Mouse (Mus musculus) myocyte (in vitro differentiated cells): Measurements from ENCODE around the gene Palm3. TPM values are rescaled to one million over a fixed set of nuclear protein-coding genes. Genes with fewer than 3 reads are reported as not detected.

Experiments used
- H3K27me3 ChIP-seq: one replicate; pipeline ENCODE4 v1.6.1; 2011; ENCODE audit not compliant: control insufficient read depth, insufficient read depth, insufficient read length
- H3K36me3 ChIP-seq: one replicate; pipeline ENCODE4 v1.6.1; 2011; ENCODE audit not compliant: control insufficient read depth, insufficient read depth
- H3K4me2 ChIP-seq: one replicate; pipeline ENCODE4 v1.6.1; 2011; ENCODE audit warnings: low read depth, control low read depth
- H3K4me3 ChIP-seq: one replicate; pipeline ENCODE4 v1.5.1; 2011; ENCODE audit warnings: mild to moderate bottlenecking, control low read depth, moderate library complexity
- H3K79me2 ChIP-seq: one replicate; pipeline ENCODE4 v1.6.1; 2011; ENCODE audit not compliant: control insufficient read depth, insufficient read depth
- H3ac ChIP-seq: one replicate; pipeline ENCODE4 v1.6.1; 2011; ENCODE audit not compliant: control insufficient read depth, insufficient read length
- CEBPB ChIP-seq: IDR thresholded peaks from 2 replicates; pipeline ENCODE4 v1.6.1; 2011; ENCODE audit warnings: mild to moderate bottlenecking, moderate library complexity; ENCODE audit not compliant: poor library complexity, insufficient read depth, severe bottlenecking
- E2F4 ChIP-seq: IDR thresholded peaks from one replicate; pipeline ENCODE4 v1.6.1; 2011; ENCODE audit warnings: mild to moderate bottlenecking, control low read depth, moderate library complexity; ENCODE audit not compliant: insufficient read depth
- MAX ChIP-seq: IDR thresholded peaks from one replicate; pipeline ENCODE4 v1.6.1; 2011; ENCODE audit warnings: low read depth, mild to moderate bottlenecking, control low read depth
- MYOD1 ChIP-seq, 3 experiments: IDR thresholded peaks; one replicate each; pipeline ENCODE4 v1.6.1; 2011; ENCODE audit warnings: control low read depth in 2 of 3, low read depth in 2 of 3, mild to moderate bottlenecking in 2 of 3, moderate library complexity in 1 of 3; ENCODE audit not compliant: insufficient read length in 2 of 3, control insufficient read depth in 1 of 3
- MYOG ChIP-seq, 3 experiments: IDR thresholded peaks; one replicate each; pipeline ENCODE4 v1.6.1; 2011; ENCODE audit warnings: control low read depth in 2 of 3, low read depth in 2 of 3, mild to moderate bottlenecking in 2 of 3; ENCODE audit not compliant: insufficient read length in 2 of 3, control insufficient read depth in 1 of 3, insufficient read depth in 1 of 3
- POLR2A ChIP-seq: IDR thresholded peaks from one replicate; pipeline ENCODE4 v1.6.1; 2011; ENCODE audit warnings: low read depth, mild to moderate bottlenecking, control low read depth, moderate library complexity; ENCODE audit not compliant: insufficient read length
- POLR2AphosphoS2 ChIP-seq: IDR thresholded peaks from one replicate; pipeline ENCODE4 v1.6.1; 2011; ENCODE audit warnings: low read depth, control low read depth; ENCODE audit not compliant: insufficient read length
- REST ChIP-seq: IDR thresholded peaks from one replicate; pipeline ENCODE4 v1.6.1; 2011; ENCODE audit warnings: mild to moderate bottlenecking, control low read depth, moderate library complexity; ENCODE audit not compliant: insufficient read depth, insufficient read length
- SRF ChIP-seq: IDR thresholded peaks from one replicate; pipeline ENCODE4 v1.6.1; 2011; ENCODE audit warnings: low read depth; ENCODE audit not compliant: control insufficient read depth, insufficient read length
- TCF12 ChIP-seq: IDR thresholded peaks from one replicate; pipeline ENCODE4 v1.6.1; 2011; ENCODE audit warnings: mild to moderate bottlenecking, control low read depth; ENCODE audit not compliant: poor library complexity, insufficient read depth, severe bottlenecking
- TCF3 ChIP-seq: IDR thresholded peaks from one replicate; pipeline ENCODE4 v1.6.1; 2011; ENCODE audit warnings: low read depth, control low read depth; ENCODE audit not compliant: insufficient read length
- USF1 ChIP-seq: IDR thresholded peaks from one replicate; pipeline ENCODE4 v1.6.1; 2011; ENCODE audit warnings: low read depth, mild to moderate bottlenecking, control low read depth, moderate library complexity
- polyA plus RNA-seq: library from polyadenylated mRNA; unstranded; fragments of >200 nt; fragmentation: generic; extraction: Trizol; gene quantifications from one replicate; pipeline ENCODE4 v1.2.1, GENCODE M21; 2012; ENCODE audit warnings: missing spikeins

The Palm3 gene
- polyA plus RNA-seq, 1 experiment, result 4.9 TPM

GRCm38 (mm10) chr8:84024171-84024570 lies 2.9 kb downstream of the Palm3 start:
- Histone ChIP-seq H3K27me3 (no peaks in the 10 kb centered on the region), H3ac (no peak overlapping the region), H3K36me3 (no peaks in the 10 kb centered on the region), H3K4me3 (no peak overlapping the region), H3K4me2 (peak overlapping the region; percentile 65), H3K79me2 (no peaks in the 10 kb centered on the region)
- peak in 1 of 3 experiments; percentile 27 for TF ChIP-seq MYOG (IDR thresholded peaks at IDR 0.05; ENCODE audit: control insufficient read depth in 1 of 3, insufficient read depth in 1 of 3, insufficient read length in 2 of 3, low read depth in 2 of 3)
- TF ChIP-seq USF1, result no peak
- TF ChIP-seq POLR2AphosphoS2, result no peak
- TF ChIP-seq TCF3, result no peak

DNA sequence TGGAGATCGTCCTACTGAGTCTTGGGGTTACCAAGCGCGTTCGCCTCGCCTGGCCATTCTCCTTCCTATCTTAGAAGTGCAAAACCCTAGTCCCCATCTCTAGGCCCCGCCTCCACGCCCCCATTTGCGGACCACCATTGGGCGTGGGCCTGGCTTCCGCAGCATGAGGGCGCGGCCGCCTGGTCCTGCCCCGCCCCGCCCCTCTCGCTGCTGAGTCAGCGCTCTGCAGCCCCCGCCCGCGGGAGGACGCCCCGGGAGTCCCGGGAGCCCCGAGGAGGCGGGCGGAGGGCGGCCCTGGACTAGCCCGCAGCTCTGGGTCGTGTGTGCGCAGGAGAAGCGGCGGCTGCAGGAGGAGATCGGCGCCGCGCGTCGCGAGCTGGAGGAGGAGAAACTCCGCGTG lies 4.6 kb downstream of the Palm3 start:
- no peaks in the 10 kb centered on the region for H3K27me3 ChIP-seq

DNA sequence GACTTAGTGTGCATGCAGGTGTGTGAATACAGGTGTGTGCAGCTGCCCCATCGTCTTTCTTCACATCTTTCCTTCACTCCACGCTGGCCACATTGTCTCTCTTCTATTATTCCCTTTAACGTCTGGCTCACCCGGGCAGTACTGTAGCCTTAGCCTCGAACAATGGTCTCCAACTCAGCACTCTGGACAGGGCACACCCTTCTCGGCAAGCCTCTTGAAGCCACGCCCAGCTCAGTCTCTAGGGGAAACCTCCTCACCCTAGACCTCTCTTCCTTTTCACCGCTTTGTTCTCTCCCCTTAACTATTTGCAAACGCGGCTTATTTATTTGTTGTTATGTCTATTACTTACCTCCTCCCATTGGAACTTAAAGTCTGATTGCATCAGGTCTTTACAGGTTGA lies 6.2 kb downstream of the Palm3 start:
- Histone ChIP-seq H3K27me3 (no peaks in the 10 kb centered on the region), H3K4me3 (no peak overlapping the region), H3K79me2 (no peaks in the 10 kb centered on the region), H3ac (no peak overlapping the region), H3K36me3 (no peaks in the 10 kb centered on the region), H3K4me2 (no peak overlapping the region)
- TF ChIP-seq USF1, result no peak
- peak; percentile 71 for TF ChIP-seq REST

More for the DNA sequence above, 4.6 kb downstream of the Palm3 start:
- Histone ChIP-seq H3ac (no peak overlapping the region), H3K36me3 (no peaks in the 10 kb centered on the region), H3K79me2 (no peaks in the 10 kb centered on the region), H3K4me2 (no peak overlapping the region), H3K4me3 (no peak overlapping the region)
- TF ChIP-seq CEBPB (no peak), MAX (no peak), SRF (no peak), REST (no peak), POLR2A (no peak), USF1 (no peak), MYOD1 (IDR thresholded peaks at IDR 0.05; ENCODE audit: control insufficient read depth in 1 of 3, insufficient read length in 2 of 3, low read depth in 2 of 3) (no peak), E2F4 (no peak), MYOG (IDR thresholded peaks at IDR 0.05; ENCODE audit: control insufficient read depth in 1 of 3, insufficient read depth in 1 of 3, insufficient read length in 2 of 3, low read depth in 2 of 3) (no peak), TCF3 (no peak), POLR2AphosphoS2 (no peak), TCF12 (no peak)

- Histone ChIP-seq H3K27me3 (no peaks in the 10 kb centered on the region), H3K4me3 (no peak overlapping the region), H3K36me3 (no peaks in the 10 kb centered on the region), H3K4me2 (no peak overlapping the region), H3K79me2 (no peaks in the 10 kb centered on the region), H3ac (no peak overlapping the region)
- TF ChIP-seq MAX, result no peak
- no peak for TF ChIP-seq SRF
- TF ChIP-seq POLR2A, result no peak
- TF ChIP-seq USF1, result no peak
- no peak for TF ChIP-seq TCF3
- TF ChIP-seq POLR2AphosphoS2, result no peak
- TF ChIP-seq E2F4, result no peak
- TF ChIP-seq TCF12, result no peak
- TF ChIP-seq MYOG (IDR thresholded peaks at IDR 0.05; ENCODE audit: control insufficient read depth in 1 of 3, insufficient read depth in 1 of 3, insufficient read length in 2 of 3, low read depth in 2 of 3), result no peak
Measured at GRCm38 (mm10) chr8:84029272-84029671, 8.0 kb downstream of the Palm3 start.

- H3K79me2 ChIP-seq, result no peaks in the 10 kb centered on the region
- peak overlapping the region; percentile 37 for H3K4me2 ChIP-seq
- H3K36me3 ChIP-seq, result no peaks in the 10 kb centered on the region
- no peak overlapping the region for H3K4me3 ChIP-seq
- no peak overlapping the region for H3ac ChIP-seq
- no peaks in the 10 kb centered on the region for H3K27me3 ChIP-seq
- no peak for TF ChIP-seq MAX
- no peak for TF ChIP-seq POLR2A
Measured at GRCm38 (mm10) chr8:84032777-84033176, 11.5 kb downstream of the Palm3 start.

DNA sequence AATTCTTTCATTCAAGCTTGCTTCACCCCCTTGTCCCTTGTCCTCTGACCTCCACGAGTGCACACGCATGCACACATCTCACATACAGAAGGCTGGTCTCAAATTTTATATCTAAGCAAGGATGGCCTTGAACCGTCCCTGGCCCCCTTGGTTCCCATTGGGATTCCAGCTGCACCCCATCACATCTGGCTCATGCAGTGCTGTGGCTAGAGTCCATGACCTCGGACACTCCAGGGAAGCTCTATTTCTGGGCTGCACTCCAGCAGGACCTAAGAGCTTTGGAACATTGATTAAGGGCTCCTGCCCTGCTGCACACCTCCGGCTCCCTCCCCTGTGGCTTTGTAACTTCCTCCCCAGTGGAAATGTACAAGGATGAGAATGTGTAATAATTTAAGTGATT lies 16.7 kb downstream of the Palm3 start:
- no peak for TF ChIP-seq SRF
- no peak for TF ChIP-seq MYOG (IDR thresholded peaks at IDR 0.05; ENCODE audit: control insufficient read depth in 1 of 3, insufficient read depth in 1 of 3, insufficient read length in 2 of 3, low read depth in 2 of 3)
- TF ChIP-seq POLR2AphosphoS2, result no peak
- no peak for TF ChIP-seq TCF12
- no peak for TF ChIP-seq POLR2A
- no peak for TF ChIP-seq MAX
- no peak for TF ChIP-seq CEBPB
- TF ChIP-seq E2F4, result no peak
- TF ChIP-seq USF1, result no peak
- no peak for TF ChIP-seq REST
- no peak for TF ChIP-seq TCF3
- no peak for TF ChIP-seq MYOD1 (IDR thresholded peaks at IDR 0.05; ENCODE audit: control insufficient read depth in 1 of 3, insufficient read length in 2 of 3, low read depth in 2 of 3)
- Histone ChIP-seq H3K4me2 (no peak overlapping the region), H3ac (no peak overlapping the region), H3K36me3 (no peaks in the 10 kb centered on the region), H3K4me3 (no peak overlapping the region), H3K79me2 (no peaks in the 10 kb centered on the region), H3K27me3 (no peaks in the 10 kb centered on the region)
